Mouse (Mus musculus): Measurements from ENCODE around the gene Ifrd2.
A peak's percentile ranks its signal among the peaks of the same experiment; 100 is the strongest.

Ifrd2 gene

DNA sequence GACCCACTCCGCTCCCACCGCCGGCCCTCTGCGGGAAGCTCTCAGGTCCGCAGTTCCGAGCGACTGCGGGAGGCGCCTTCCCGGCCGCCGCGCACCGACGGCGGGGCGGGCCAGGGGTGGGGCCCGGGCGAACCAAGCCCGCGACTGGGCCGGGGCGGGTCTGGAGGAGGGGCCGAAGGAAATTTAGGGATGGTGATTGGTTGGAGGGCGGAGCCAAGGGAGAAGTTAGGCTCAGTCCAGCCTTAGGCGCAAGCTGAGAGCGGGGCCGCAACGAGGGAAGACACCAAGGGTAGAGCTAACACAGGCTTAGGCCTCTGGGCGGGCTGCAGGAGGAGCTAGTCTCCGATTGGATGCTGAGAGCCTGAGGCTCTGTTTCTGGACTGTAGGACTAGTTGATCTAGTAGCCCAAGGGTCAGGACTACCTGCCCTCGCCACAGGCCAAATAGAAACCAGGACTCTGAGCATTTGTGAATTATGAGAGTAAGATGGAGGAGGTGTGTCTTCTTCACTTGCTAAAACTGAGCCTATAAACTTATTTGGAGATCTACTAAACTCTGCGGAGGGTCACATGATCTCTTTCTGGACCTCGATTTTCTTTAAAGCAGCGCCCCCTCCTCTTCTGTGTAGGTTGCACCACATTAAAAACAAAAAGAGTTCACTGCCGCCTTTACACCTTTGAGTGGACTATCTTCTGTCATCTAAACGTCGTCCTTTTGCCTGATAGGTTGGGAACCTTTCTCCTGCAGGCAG is 48.0 kb downstream of the Ifrd2 start, which contains the start of gene Gnai2:
Gene Gnai2 (minus strand): TSS at position 89 of the 750 bp plus-strand sequence.
- DNase-seq (ENCODE audit: low spot score in 2 of 2): peak; percentile 98 to 99

- DNase-seq (ENCODE audit: low spot score in 2 of 2): no peak
Observed at GRCm38 (mm10) chr9:107637070-107637469, 49.6 kb downstream of the Ifrd2 start.

GRCm38 (mm10) chr9:107640257-107640772 is 52.9 kb downstream of the Ifrd2 start:
- DNase-seq (ENCODE audit: low spot score in 2 of 2): peak; percentile 47 to 75

DNA sequence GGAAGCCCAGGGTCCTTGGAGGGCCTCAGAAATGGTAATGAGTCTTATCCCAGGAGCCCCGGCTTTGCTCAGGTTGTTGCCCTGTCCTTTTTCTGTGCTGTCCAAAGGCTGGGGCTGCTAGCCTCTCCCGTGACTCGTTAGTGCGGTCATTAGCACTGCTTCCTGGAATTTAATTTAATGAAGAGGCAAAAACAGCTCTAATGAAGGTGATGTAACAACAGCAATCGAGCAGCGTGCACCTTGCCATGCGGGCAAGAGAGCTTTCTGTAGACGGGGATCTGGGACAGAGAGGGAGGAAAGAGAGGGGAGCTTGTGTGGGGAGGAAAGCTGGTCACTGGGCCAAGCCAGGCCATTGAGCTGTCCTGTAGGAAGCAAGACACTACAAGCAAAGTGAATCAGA is 54.2 kb downstream of the Ifrd2 start:
- no peak for DNase-seq (ENCODE audit: low spot score in 2 of 2)
